Mouse (Mus musculus): ENCODE measurements around the gene Fbxo28. TPM values are rescaled to one million over a fixed set of nuclear protein-coding genes. Genes with fewer than 3 reads are reported as not detected.

Fbxo28 gene
- total and polyA plus RNA-seq, 3 experiments = 16.3 to 72.5 (median 17.2) TPM

DNA sequence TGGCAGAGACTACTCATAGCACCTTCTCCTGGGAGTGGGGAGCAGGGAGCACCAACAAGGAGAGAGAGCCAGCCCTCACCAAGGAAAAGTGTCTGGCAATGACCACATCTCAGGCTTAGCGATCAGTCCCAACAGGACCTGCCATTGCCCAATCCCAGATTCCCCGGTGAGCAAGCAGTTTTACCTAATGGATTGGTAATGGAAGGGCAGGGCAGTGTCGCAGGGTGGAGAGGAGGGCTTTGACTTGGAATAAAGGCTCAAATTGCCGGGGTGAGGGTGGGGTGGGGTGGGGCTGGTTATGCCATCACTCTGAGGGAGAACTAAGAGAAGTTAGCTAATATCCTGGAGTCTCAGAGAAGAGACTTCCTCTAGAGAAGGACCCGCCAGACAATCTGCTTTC, 69.8 kb downstream of the Fbxo28 start:
- Histone ChIP-seq H3K9ac (ENCODE audit: control insufficient read depth, low read depth, low read length, poor library complexity, severe bottlenecking) (no peak overlapping the region), H3K4me1 (ENCODE audit: control insufficient read depth in 1 of 2, insufficient read depth in 2 of 2, low read length in 2 of 2) (peaks cover 0 to 6% of the 10 kb centered on the region in 2 experiments; a peak in 2 of 4 replicates), H3K9me3 (replicated peaks; ENCODE audit: insufficient read depth, low read length) (no peaks in the 10 kb centered on the region), H3K27me3 (ENCODE audit: control insufficient read depth in 1 of 2, insufficient read depth in 2 of 2, low read length in 2 of 2) (no peaks in the 10 kb centered on the region), H3K36me3 (ENCODE audit: control insufficient read depth in 1 of 2, insufficient read depth in 2 of 2, low read length in 2 of 2) (peaks cover 1 to 3% of the 10 kb centered on the region in 2 experiments; a peak in 2 of 4 replicates), H3K27ac (ENCODE audit: control insufficient read depth, low read depth, low read length) (no peak overlapping the region), H3K4me3 (ENCODE audit: control insufficient read depth in 1 of 2, insufficient read depth in 1 of 2, low read depth in 2 of 2, low read length in 2 of 2) (no peak overlapping the region), H3K79me2 (ENCODE audit: control insufficient read depth, insufficient read depth, low read length, poor library complexity) (0 out of 2 replicates have a peak, but pooled peaks cover 2% of the 10 kb centered on the region)
- DNase-seq (ENCODE audit: low read depth, low spot score) = no peak
- TF ChIP-seq ELF1 (IDR thresholded peaks at IDR 0.05; ENCODE audit: low read depth, low read length) (no peak), MAX (IDR thresholded peaks at IDR 0.05; ENCODE audit: low read length) (no peak)

DNA sequence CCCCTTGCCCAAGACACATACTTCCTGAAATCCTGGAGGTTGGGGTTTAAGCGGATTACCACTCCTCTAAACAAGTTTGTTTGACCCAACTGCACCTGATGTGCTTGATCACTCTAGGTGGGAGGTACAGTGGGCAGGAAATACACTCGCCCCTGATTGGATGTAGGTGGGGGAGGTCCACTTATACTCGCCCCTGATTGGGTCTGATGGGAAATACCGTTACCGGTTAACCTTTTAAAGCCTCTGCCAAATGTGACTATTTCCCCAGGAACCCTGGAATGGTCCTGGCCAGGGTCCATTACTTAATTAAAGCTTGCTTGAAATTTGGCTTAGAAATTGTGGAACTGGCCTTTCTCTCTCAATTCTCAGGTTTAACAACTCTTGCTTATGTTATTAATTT, 70.3 kb downstream of the Fbxo28 start:
- Histone ChIP-seq H3K4me3 (ENCODE audit: control insufficient read depth in 1 of 2, insufficient read depth in 1 of 2, low read depth in 2 of 2, low read length in 2 of 2) (no peak overlapping the region), H3K9ac (ENCODE audit: control insufficient read depth, low read depth, low read length, poor library complexity, severe bottlenecking) (no peak overlapping the region), H3K36me3 (ENCODE audit: control insufficient read depth in 1 of 2, insufficient read depth in 2 of 2, low read length in 2 of 2) (peaks cover 0 to 7% of the 10 kb centered on the region in 2 experiments; a peak in 3 of 4 replicates), H3K27me3 (ENCODE audit: control insufficient read depth in 1 of 2, insufficient read depth in 2 of 2, low read length in 2 of 2) (no peaks in the 10 kb centered on the region), H3K79me2 (ENCODE audit: control insufficient read depth, insufficient read depth, low read length, poor library complexity) (0 out of 2 replicates have a peak, but pooled peaks cover 2% of the 10 kb centered on the region), H3K9me3 (replicated peaks; ENCODE audit: insufficient read depth, low read length) (no peaks in the 10 kb centered on the region), H3K4me1 (ENCODE audit: control insufficient read depth in 1 of 2, insufficient read depth in 2 of 2, low read length in 2 of 2) (peaks cover 4 to 11% of the 10 kb centered on the region in 2 experiments), H3K27ac (ENCODE audit: control insufficient read depth, low read depth, low read length) (no peak overlapping the region)
- no peak for TF ChIP-seq EP300 (IDR thresholded peaks at IDR 0.05; ENCODE audit: low read depth in 1 of 2, low read length in 2 of 2)
- TF ChIP-seq ELF1 (IDR thresholded peaks at IDR 0.05; ENCODE audit: low read depth, low read length) = no peak
- no peak for TF ChIP-seq ZNF384 (IDR thresholded peaks at IDR 0.05; ENCODE audit: low read depth, low read length)
- no peak for TF ChIP-seq SIN3A (IDR thresholded peaks at IDR 0.05; ENCODE audit: low read length)
- TF ChIP-seq BHLHE40 (IDR thresholded peaks at IDR 0.05; ENCODE audit: borderline replicate concordance, low read depth, low read length) = no peak
- TF ChIP-seq NRF1 (IDR thresholded peaks at IDR 0.05; ENCODE audit: insufficient read depth, low read depth, low read length, poor library complexity, severe bottlenecking) = no peak
- no peak for TF ChIP-seq POLR2AphosphoS5 (IDR thresholded peaks at IDR 0.05; ENCODE audit: borderline replicate concordance, low read depth, low read length)
- TF ChIP-seq GABPA (IDR thresholded peaks at IDR 0.05; ENCODE audit: low read depth, low read length) = no peak
- TF ChIP-seq TAL1 (IDR thresholded peaks at IDR 0.05; ENCODE audit: low read length) = no peak
- no peak for TF ChIP-seq MAFK (IDR thresholded peaks at IDR 0.05; ENCODE audit: borderline replicate concordance, low read depth, low read length)
- TF ChIP-seq MEF2A (IDR thresholded peaks at IDR 0.05; ENCODE audit: extremely low read depth, insufficient replicate concordance, low read depth, low read length, poor library complexity, severe bottlenecking) = no peak
- no peak for TF ChIP-seq ZC3H11A (IDR thresholded peaks at IDR 0.05; ENCODE audit: low read depth, low read length)
- no peak for TF ChIP-seq MAX (IDR thresholded peaks at IDR 0.05; ENCODE audit: low read length)
- TF ChIP-seq CHD2 (IDR thresholded peaks at IDR 0.05; ENCODE audit: low read length) = no peak
- no peak for TF ChIP-seq JUND (IDR thresholded peaks at IDR 0.05; ENCODE audit: low read depth, low read length)
- no peak for DNase-seq (ENCODE audit: low read depth, low spot score)

Measured in MEL (cell line).